Mouse (Mus musculus): Measurements from ENCODE around the gene Rasip1.

The Rasip1 gene

GRCm38 (mm10) chr7:45627261-45627660 is at the start of gene Rasip1:
TSS of gene Rasip1 (plus strand) at chr7:45627488.
- peak; percentile 50 to 74 for DNase-seq

- no peak for DNase-seq
These were observed 41.4 kb upstream of the Rasip1 start for GRCm38 (mm10) chr7:45585923-45586322.

DNA sequence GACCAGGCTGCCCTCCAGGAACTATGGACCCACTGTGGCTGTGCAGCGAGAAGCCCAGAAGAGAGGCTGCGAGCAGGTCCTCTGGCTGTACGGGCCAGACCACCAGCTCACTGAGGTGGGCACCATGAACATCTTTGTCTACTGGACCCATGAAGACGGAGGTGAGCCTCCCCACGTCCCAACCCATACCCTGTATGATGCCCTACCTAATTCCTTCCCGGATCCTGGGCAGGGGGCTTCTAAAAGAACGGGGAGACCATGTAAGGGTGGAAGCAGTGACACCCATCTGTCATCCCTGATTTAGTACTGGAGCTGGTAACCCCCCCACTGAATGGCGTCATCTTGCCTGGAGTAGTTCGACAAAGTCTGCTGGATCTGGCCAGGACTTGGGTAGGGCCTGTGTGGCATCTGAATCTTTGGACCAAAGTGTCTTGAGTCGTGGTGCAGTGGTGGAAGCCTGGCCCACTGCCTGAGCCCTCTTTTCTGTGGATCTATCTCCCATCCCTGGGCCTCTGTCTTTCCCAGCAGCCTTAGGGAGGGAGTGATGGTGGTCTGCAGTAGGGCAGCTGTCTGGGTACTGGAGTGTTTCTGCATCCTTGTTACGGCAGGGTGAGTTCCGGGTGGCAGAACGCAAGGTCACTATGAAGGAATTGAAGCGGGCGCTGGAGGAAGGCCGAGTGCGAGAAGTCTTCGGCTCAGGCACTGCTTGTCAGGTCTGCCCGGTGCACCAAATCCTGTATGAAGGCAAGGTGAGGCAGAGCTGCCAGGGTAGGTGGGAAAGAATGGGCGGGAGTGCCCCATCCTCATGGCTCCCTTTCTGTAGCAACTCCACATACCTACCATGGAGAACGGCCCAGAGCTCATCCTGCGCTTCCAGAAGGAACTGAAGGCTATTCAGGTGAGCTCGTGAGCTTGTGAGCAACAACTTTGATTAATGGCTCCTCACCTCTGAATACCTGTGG is 39.4 kb upstream of the Rasip1 start:
- DNase-seq = no peak

DNA sequence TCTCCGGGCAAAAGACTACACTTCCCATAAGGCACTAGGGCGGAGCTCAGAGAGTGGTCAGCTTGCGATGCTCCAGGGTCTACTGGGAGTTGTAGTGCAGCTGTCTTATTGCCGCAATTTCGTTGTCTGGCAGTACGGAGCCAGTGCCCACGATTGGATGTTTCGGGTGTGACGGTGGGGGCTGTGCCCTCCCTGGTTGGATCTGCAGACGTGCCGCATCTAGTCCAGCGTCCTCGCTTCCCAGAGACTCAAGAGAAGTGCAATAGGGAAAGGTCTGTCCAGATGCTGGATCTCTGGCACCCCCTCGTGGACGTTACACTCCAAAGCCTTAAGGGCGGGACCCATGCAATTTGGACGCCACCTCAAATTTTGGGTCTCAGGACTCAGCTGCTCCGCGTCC is 38.1 kb upstream of the Rasip1 start:
- peak; percentile 95 to 96 for DNase-seq

DNA sequence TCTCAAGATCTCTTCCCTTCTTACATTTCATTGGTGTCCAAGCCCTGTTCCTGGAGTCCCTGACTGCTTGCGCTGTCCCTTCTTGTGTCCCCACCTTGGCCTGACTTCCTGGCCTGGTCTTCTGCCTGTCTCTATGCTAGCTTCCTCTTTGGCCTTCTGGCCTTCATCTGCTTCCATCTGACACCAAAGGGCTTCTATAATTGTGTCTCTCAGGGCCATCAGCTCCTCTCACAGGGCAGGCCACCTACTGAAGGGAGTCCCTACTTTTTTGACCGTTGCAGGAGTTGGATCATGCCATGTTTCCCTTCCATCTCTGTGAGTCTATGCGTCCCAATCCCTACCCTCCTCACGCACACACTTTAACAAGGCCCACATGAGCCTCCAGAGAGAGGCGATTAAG is 37.4 kb upstream of the Rasip1 start:
- DNase-seq = no peak

DNA sequence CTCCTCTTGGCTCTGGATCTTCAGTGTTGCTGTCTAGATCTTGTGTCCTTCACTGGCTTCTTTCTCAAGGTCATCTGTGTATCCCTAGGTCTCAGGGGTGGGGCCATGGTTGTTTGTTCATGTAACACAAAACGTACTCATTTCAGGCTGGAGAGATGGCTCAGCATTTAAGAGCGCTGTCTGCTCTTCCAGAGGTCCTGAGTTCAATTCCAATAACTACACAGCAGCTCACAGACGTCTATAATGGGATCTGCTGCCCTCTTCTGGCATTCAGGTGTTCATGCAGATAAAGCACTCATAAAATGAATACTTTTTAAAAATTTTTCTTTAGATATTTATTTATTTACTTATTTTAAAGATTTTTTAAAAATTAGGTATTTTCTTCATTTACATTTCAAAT is 36.4 kb upstream of the Rasip1 start:
- DNase-seq = no peak

DNA sequence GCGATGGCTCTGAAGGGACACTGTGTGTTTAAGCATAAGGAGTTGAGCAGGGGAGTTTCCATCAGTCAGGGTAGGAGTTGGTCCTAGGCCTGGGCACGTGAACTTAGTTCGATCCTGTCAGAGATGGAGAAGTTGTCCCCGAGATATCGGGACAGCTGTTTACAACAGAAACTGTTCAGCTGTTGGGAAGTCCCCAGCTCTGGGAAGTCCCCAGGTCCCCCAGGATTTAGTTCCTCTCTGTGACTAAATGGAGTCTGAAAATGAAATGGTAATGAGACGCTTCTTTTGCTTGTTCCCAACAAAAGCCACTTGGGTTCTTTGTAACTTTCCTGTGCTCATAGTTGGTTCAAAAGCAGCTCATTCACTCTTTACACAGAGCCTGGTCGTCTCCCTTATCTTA is 35.4 kb upstream of the Rasip1 start:
- DNase-seq = no peak

- DNase-seq = peak; percentile 82 to 84
These were observed 34.0 kb upstream of the Rasip1 start for GRCm38 (mm10) chr7:45593118-45593815.

GRCm38 (mm10) chr7:45595176-45595575 is 32.1 kb upstream of the Rasip1 start:
- DNase-seq = no peak

- DNase-seq = no peak
These were observed 31.2 kb upstream of the Rasip1 start for GRCm38 (mm10) chr7:45596107-45596506.

GRCm38 (mm10) chr7:45597013-45597412 is 30.3 kb upstream of the Rasip1 start:
- no peak for DNase-seq

GRCm38 (mm10) chr7:45597527-45597926 is 29.8 kb upstream of the Rasip1 start:
- no peak for DNase-seq

DNA sequence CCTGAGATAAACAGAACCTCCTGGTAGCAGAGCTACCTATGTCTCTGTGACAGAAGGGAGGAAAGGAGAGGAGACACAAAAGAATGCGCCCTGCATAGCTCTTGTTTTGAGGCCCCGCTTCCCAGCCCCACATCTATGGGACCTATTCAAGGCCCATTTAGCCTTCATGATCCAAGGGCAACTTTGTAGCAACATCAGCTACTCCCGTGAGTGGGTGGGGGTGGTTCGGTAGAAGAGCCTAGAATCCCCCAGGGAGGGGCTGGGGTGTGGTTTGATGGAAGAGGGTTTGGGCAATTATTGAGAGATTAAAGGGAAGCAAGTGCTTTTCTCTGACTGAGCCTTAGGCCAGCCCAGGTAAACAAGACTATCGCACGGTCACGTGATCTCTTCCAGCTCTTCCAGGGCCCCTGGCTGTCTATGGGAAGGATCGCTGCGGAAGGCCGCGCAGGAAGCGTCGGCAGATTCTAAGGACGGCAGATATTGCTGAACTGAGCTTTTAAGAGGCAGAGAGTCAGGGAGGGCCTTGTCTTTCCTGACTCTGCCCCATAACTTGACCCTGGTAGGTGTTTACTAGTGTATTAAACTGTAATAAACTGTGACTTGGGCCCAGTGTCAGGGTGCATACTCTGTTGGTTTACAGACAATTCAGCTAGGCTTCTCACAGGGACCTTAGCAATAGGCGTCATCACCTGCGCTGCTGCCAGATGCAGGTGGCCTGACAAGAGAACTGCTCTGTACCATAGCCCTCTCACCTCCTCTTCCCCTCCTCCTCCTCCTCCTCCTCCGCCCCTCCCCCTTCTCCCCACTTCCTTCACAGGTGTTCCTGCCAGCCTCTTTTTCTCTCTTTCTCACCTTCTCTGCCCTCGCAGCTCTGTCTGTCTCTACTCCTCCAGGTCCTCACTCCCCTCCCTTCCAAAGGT is 28.1 kb upstream of the Rasip1 start:
- DNase-seq = no peak

- no peak for DNase-seq
These were observed 21.5 kb upstream of the Rasip1 start for GRCm38 (mm10) chr7:45605704-45606289.

GRCm38 (mm10) chr7:45609511-45609910 is 17.8 kb upstream of the Rasip1 start:
- DNase-seq = no peak

DNA sequence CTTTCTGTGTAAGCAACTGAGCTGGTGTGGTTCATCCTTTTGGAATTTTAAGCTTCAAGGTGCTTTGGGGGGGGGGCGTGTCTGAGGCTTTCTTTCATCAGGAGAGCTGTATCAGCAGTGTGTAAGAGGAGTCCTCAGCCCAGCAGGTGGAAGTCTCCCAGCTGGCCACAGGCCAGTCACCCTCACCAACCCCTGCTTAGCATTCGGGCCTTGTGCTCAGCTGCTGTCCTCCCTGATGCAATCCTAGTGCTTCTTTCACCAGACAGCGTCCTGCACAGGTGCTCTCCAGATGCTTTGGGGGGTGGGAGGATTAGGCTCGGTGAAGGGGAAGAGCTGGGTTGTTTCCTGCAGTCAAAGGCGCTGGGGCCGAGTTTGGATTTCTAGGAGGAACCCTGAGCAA is 11.0 kb upstream of the Rasip1 start:
- peak in 1 of 2 experiments; percentile 41 for DNase-seq

DNA sequence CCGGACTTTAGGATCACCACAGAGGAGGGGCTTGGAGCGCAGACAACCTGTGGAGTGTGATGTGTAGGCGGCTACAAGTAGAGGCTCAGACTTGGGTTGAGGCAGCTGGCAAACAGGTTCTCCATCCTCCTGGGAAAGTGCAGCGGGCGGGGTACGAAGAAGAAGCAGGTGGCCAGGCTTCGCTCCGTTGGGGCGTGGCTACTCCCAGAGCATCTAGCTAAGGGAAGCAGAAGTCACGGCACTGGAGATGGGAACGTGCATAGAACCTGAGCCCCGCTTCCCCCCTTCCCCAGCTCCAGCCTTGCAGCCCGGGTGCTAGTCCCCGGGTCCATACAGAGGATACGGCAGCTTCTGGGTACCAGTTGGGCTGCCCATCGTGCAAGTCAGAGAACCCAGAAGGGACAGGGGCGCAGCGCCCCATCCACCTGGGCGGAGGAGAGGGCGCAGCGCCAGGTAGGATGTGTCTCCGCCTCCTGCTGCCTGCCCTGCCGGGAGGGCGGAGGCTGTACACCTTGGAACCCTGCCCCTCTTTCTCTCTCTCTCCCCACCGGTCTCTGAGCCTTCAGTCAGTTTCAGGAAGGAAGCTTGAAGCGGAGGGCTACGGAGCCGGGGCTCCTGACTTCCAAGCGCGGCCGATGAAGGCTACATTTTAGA is 10.1 kb upstream of the Rasip1 start, which contains the start of gene Fut1:
Fut1 (plus strand) TSS at position 248 of the 654 bp plus-strand sequence.
- DNase-seq = peak; percentile 34 to 54

GRCm38 (mm10) chr7:45618316-45618715 is 9.0 kb upstream of the Rasip1 start:
- DNase-seq = no peak

- no peak for DNase-seq
These were observed 7.7 kb upstream of the Rasip1 start for GRCm38 (mm10) chr7:45619592-45619991.

DNA sequence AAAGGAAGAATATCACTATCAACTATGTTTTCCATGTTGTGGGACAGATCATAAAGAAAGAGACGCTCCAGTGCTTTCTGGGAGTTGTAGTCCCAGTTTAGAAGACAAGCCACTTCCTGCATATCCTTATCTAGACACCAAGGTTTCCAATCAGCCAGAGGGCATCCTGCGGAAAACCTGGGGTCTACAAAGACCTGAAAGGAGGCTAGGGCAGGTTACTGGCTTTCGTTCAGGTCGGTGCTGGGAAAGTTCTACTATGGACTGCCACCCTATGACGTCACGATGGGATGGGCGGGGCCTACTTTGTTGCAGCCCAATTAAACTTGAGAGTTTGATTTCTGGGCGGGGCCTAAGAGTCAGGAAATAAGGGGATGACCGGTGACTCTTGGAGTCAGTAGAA is 5.8 kb upstream of the Rasip1 start, which contains the start of gene Izumo1:
Izumo1 (plus strand) TSS at position 369 of the 400 bp plus-strand sequence.
- DNase-seq = peak; percentile 72 to 79

- no peak for DNase-seq
These were observed 3.8 kb upstream of the Rasip1 start for GRCm38 (mm10) chr7:45623507-45623906.

GRCm38 (mm10) chr7:45624718-45625117 is 2.6 kb upstream of the Rasip1 start:
- DNase-seq = no peak
